Mouse (Mus musculus): ENCODE data around the gene Sarm1. TPM values are rescaled to one million over a fixed set of nuclear protein-coding genes. Genes with fewer than 3 reads are reported as not detected.
"Not testable (repeated sequence)": the region's sequence is repeated elsewhere in the genome, so short reads cannot be mapped to it uniquely, and the experiment has no call there.

Gene Sarm1
- 1 to 10 TPM in 1 of 2 experiments, under 1 TPM in 1; 0.93 to 1.2 TPM for total RNA-seq (2021)
- long read RNA-seq, experiment 1 = 0 reads
- long read RNA-seq, experiment 2 = 0 reads

DNA sequence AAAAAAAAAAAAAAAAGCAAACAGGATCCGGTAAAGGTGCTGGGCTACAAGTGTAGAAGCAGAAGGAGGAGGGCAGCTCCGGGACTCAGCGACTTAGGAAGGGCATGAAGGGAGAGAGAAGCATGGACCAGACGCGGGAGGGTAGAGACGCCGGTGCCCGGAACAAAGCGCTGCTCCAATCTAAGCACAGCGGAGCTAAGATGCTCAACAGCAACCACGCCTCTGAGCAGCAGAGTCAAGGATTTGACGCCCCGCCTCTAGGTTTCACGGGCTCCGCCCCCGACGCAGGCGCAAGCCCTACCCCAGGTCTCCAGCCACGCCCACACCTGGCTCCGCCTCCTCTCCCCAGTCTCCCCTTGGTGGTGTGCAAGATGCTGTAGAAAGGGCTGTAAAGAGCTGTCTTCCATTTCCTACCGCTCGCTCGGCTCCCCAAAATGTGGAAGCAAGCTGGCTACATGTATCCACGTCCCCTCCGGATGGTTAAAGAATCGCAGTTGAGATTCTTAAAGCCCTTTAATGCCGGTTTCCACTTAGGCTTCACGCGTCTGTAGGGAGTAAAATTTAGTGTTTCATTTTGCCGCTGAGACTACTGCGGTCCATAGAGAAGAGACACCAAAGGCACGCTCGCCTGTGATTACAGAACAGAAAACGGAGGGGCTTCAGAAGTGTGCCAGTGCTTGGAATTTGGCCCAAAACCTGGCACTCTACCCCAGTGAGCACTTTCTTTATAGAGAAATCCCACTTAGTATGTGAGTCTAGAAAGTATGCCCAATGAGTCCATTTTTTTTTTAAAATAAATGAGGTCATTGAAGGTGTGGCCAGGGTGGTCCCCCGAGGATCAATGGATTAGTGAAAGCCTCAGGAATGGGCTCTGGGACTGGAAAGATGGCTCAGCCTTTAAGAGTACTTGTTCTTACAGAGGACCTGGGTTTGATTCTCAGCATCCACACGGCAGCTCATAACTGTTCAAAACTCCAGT lies at the start of gene Sarm1:
Gene Sarm1 (minus strand): TSS at position 211 of the 979 bp plus-strand sequence.
- DNase-seq (ENCODE audit: low spot score in 2 of 2) = peak; percentile 68 to 88

DNA sequence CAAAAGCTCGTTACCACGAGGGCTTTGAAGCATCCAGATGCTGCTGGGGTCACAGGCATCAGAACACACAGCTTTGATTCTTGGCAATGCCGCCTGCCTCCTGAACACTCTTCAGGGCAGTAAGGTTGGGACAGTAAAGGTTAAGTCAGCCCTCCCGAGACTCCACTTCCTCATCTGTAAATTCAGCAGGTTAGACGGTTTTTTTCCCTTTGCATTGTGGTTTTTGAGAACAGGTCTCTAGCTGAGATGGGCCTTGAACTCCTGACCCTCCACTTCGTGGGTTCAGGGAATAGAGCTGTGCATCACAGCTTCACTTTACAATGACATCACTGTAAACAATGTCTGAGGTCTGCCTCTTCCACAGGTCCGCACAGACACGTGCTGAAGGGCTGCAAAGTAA lies 47.6 kb upstream of the Sarm1 start:
- DNase-seq (ENCODE audit: low spot score in 2 of 2) = no peak

DNA sequence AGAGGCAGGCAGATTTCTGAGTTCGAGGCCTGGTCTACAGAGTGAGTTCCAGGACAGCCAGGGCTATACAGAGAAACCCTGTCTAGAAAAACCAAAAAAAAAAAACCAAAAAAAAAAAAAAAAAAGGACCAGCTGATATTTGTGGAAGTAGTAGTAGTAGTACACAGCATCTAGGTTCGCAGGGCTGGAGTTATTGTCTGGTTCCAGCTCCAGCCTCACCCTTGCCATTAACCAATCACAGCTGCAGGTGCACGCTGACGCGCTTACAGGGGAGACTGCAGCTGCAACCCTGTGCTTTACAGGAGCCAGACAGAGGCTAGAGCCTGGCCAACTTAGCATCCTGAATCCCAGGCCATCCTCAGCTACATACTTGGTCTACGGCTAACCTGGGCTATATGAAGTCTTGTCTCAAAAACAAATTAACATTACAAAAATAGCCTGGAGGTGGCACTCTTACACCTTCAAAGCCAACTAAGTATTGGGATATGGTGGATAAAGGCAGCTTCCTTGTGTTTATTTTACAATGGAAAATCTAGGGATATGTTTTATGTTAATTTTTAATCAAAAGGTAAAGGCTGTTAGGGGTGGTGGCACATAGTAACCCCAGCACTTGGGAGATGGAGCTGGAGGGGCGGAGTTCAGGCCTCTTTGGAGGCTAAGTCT lies 47.0 kb upstream of the Sarm1 start:
- no peak for DNase-seq (ENCODE audit: low spot score in 2 of 2)

DNA sequence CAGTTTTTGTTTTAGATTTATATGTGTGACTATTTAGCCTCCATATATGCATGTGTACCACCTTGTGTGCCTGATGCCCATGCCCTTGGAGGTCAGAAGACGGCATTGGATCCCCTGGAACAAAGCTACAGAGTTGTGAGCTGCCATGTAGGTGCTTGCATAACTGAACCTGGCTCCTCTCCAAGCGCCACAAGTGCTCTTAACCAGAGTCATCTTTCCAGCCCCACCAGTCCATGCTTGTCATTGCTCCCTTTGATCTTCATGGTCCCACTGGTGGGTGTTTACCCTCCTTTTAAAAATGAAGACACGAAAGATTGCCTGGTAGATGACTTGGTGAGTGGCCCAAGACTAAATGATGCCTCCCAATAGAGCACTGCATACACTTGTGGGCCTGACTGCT lies 42.8 kb upstream of the Sarm1 start:
- no peak for DNase-seq (ENCODE audit: low spot score in 2 of 2)

DNA sequence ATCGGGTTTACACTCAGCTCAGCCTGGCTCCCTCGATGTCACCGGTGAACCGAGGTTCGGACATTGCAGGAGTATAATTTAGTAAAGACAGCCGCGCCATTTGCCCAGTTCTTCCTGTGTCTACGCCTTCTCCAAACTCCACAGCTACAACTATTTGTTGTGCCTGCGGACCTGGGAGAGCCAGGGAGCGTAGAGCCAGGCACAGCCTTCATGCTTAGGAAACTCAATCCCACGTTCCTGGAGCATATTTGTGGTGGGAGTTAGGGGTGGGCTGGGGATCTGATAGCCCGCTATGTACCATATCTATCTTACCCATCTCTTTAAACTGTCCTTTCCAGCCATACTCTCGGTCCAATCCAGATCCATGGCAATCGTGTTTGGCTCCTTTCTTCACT lies 39.1 kb upstream of the Sarm1 start:
- no peak for DNase-seq (ENCODE audit: low spot score in 2 of 2)

DNA sequence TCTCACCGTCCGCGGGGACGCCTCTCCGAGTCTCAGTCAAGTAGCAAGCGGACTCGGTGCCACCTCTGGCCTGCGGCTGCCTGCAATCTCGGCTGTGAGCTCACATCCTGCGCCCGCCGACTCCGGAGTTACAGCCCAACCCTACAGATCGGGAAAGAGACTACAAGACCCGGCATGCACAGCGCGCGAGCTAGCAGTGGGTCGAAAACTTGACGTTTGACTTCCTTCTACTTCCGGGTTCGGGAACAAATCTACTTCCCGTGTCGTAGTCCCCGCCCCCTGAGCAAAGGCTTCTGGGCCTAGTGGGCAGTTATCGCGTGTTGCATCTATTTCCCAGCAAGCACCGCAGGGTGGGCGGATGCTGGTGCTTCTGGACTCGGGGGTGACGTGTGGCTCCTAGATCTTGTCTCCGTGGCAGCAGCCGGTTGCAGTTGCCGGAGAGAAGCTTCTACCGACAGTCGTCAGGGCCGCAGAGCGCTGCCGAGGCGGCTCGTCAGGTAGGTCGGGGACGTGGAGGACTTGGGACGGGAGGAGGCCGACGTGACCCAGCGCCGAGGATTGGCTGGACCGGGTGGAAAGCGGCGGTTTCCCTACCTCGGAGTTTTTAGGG lies 38.6 kb upstream of the Sarm1 start, which contains the start of the genes Tnfaip1 and Ift20:
Gene Tnfaip1 (minus strand): TSS at position 253 of the 610 bp plus-strand sequence.
Gene Ift20 (plus strand): TSS at position 282 of the 610 bp plus-strand sequence.
- peak; percentile 85 to 96 for DNase-seq (ENCODE audit: low spot score in 2 of 2)

DNA sequence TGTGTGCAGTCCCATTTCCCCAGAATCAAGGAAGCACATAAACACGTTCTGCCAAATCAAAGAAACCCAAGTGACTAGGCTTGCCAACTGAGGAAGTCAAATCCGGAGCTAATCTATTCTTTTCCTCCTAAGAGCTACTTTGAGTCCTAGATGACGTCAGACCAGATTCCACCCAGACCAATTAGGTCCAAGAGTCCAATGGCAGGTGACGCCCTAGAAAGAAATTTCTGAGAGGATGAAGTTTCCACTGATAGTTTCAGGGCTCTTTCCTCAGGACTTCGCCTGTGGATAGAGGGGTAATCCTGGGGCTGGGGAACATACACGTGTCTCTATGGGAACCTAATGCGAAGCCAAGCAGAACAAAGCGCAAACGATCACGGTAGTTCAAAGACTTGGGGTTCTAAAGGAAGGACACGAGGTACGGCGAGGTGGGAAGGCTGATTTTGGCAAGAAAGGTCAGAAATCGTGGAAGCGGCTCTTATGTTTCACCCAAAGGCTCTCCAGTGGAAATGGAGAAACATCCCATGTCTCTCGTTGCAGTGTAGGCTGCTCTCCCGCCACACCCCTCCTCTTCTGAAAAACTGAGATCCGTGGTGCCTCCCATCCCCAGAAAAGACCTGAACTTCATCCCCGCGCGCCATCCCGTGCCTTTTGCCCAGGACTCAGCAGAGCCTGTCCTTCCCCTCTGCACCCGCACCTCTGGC lies 38.0 kb upstream of the Sarm1 start:
- no peak for DNase-seq (ENCODE audit: low spot score in 2 of 2)

DNA sequence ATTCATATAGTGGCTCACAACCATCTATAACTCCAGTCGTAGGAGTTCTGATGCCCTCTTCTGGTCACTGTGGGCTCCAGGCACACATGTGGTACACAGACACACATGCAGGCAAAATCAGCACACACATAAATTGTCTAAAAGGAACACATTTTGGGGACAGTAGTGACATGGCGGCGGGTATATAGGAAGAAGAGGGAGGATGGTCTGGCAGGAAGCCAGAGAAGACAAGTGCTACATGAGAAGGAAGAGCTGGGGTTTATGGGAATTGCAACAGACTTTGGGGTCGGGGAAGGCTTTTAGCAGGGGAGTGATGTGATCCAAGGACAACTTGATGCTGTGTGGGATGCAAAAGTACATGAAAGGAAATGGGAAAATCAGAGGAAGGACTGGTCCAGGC lies 37.0 kb upstream of the Sarm1 start:
- no peak for DNase-seq (ENCODE audit: low spot score in 2 of 2)

DNA sequence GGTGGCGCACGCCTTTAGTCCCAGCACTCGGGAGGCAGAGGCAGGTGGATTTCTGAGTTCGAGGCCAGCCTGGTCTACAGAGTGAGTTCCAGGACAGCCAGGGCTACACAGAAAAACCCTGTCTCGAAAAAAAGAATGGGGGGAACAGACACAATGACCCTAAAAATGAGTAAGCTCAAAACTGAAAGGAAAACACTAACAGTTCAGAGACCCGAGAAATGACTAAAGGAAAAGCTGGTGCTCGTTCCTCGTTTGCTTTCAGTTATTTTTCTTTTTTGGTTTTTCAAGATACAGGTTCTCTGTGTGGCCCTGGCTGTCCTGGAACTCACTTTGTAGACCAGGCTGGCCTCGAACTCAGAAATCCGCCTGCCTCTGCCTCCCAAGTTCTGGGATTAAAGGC lies 34.0 kb upstream of the Sarm1 start:
- DNase-seq (ENCODE audit: low spot score in 2 of 2) = not testable (repeated sequence)

DNA sequence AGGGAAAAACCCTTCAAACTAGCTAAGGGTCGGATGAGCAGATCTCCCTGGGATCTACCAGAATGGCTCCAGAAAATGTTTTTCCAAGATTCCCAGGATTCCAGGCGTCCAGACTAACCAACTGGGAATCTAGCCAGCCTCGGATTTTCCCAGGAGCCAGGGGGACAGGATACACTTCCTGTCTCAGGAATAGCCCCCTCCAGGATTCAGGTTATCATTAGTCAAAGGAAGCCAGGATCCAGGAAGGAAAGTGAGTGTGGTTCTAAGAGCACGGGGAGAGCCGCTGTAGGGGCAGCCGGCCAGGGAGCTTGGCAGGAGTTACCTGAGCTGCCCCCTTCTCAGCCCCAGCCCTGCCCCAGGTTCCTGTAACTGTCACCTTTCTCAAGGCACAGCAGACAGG lies 33.5 kb upstream of the Sarm1 start:
- peak in 1 of 2 experiments; percentile 31 for DNase-seq (ENCODE audit: low spot score in 2 of 2)

DNA sequence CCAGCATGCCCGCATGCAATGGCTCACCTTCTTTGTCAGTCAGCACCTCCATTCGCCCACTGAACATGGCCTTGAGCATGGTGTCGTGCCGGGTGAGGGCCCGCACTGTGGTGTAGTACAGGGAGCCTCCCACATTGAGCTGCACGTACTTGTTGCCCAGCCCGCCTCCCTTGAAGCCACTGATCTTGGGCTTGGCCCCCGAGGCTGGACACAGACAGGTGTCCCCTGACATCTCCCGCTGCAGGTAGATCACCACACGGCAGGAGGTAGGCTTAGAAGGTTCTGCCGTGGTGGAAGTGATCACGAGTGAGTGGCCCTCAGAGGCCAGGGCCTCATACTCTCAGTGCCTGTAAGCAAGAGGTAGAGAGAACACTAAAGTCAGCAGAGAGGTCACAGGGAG lies 32.4 kb upstream of the Sarm1 start:
- DNase-seq (ENCODE audit: low spot score in 2 of 2) = no peak

DNA sequence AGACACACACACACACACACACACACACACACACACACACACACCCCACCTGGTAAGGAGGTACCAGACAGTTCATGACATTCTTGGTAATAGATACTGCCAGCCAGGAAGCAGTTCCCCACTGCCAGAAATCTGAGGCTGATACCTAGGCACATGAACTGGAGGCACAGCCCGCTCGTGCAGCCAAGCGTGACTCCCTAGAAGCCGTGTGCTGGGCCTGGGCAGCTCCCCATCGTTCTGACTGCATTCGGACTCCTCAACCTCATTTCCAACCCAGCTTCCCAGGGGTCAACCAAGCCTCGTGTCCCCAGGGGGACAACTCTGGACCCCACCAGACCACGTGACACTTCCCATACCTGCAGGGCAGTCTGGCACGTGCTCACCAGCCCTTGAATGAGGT lies 31.2 kb upstream of the Sarm1 start:
- DNase-seq (ENCODE audit: low spot score in 2 of 2) = no peak

DNA sequence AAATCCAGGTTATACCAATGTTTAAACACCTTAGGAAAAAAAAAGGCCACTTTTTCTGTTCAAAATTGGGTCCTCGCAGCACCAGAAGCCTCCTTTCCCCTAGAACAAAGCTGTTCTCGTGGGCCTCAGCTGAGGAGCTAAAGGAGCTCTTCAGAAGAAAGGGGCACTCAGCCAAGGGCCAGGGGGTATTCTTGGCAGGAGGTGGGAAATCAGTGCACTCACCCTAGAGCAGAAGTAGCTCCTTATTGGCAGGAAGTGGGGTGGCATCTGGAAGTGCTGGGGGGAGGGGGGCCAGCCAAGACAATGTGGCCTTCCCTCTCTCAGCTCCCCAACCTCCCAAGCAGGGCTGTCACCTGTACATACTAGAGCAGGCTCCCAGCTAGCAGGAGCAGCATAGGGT lies 27.3 kb upstream of the Sarm1 start:
- DNase-seq (ENCODE audit: low spot score in 2 of 2) = no peak

DNA sequence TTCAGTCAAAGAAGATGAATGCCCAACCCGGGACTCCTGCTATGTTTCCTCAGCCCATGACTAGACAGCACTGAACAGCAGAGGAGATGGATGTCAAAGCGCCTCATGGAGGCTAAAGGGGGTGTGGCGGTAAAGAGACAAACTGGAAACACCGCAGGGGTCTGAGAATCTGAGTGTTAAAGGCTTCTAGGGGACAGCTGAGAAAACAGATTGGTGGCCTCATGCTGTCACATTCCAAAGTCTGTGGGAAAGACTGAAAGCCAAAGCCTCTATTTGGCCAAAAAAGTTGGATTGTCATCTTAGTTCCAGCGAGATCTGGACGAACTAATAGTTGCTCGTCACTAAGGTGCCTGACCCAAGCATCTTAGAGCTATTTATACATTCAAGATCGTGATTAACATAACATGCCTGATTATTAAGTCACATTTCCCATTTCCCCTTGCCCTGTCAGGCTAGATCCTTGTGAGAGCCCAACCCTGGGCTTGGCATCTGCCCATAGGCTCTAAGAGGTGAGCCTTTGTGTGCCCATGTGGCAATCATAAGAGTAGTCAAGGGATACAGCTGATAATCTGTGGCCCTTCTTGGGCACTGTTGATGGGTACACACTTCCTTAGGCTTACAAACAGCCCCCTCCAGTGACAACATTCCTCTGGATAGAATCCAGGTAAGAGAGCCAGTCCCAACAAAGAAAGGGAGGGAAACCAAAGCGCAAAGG lies 25.8 kb upstream of the Sarm1 start:
- no peak for DNase-seq (ENCODE audit: low spot score in 2 of 2)

DNA sequence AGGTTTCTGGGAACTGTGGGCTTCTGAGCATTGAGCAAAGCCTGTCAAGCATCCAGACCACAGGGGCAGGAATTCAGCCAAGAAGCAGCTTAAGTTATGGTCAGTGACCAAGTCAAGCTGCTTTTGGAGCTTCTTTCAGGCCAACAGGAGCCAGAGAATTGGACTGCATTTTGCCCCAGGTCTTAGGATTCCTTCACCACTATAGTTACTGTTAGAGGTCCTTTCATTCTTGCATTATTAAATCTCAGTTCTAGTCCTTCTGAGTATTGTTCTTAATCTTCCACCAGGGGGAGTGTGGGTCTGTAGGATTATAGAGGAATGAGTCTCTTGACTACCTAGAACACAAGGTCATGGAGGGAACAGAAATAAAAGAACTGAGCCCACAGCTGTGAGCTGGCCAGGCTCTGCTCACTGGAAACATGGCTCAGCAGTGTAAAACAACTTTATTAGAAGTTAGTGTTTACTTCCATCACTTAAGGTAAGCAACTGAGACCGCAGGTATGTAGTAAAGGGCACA lies 25.0 kb upstream of the Sarm1 start:
- no peak for DNase-seq (ENCODE audit: low spot score in 2 of 2)

DNA sequence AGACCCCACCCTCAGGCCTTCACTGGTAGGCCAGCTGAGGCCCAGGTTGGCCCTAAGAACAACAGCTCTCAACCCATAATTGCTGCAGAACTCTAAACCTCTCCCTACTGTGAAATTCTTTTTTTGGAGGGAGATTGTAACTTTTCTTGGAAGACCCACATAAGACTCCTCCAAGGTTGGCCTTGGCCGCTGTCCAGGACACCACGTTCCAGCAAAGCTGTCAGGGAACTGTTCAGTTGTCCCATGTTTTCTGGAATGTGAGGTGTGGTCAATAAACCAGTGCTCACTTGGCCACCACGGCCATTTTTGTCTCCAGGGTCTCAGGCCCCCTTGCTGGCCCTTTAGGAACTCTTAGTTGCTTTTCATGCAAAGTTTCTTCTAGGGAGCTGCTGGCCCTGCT lies 24.3 kb upstream of the Sarm1 start:
- DNase-seq (ENCODE audit: low spot score in 2 of 2) = no peak

DNA sequence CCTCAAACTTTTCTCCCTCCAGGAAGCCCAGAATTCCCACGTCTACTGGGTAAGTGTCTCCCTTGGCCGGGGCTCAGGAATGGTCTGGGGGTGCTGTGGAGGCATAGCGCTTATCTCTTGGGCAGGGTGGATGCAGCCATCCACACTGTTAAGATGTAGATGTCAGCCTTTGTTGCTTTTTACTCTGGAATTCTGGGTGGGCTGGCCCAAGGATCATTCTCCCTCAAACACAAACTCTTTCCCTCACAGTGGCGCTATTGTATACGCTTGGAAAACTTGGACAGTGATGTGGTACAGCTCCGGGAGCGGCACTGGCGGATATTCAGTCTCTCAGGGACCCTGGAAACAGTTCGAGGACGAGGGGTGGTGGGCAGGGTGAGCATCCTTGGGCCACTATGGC lies 21.4 kb upstream of the Sarm1 start:
- no peak for DNase-seq (ENCODE audit: low spot score in 2 of 2)

DNA sequence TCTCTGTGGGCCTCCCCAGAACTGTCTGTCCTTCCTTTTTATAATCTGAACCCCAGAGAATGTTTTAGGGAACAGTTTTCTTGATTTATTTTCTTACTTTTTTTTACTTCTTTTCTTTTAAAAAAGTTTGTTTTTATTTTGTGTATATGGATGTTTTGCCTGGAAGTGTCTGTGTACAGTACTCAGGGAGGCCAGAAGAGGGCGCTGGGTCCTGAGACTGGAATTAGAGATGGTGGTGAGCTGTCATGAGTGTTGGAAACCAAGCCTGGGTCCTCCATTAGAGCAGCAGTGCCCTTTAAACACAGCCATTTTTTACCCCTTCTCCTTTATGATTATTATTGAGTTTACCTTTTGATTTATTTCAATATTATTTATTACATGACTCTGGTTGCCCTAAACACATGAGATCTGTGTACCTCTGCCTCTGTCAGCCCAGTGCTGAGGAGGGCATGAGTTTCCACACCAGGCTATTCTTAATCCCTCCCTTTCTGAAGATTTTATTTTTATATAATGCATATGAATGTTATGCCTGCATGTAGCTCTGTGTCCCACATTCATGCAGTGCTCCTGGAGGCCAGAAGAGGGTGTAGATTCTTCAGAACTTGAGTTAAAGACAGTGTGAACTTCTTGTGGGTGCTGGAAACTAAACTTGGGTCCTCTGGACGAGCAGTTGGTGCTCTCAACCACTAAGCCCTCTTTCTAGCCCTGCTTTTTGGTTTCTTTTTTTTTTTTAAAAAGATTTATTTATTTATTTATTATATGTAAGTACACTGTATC lies 18.2 kb upstream of the Sarm1 start:
- DNase-seq (ENCODE audit: low spot score in 2 of 2) = no peak

DNA sequence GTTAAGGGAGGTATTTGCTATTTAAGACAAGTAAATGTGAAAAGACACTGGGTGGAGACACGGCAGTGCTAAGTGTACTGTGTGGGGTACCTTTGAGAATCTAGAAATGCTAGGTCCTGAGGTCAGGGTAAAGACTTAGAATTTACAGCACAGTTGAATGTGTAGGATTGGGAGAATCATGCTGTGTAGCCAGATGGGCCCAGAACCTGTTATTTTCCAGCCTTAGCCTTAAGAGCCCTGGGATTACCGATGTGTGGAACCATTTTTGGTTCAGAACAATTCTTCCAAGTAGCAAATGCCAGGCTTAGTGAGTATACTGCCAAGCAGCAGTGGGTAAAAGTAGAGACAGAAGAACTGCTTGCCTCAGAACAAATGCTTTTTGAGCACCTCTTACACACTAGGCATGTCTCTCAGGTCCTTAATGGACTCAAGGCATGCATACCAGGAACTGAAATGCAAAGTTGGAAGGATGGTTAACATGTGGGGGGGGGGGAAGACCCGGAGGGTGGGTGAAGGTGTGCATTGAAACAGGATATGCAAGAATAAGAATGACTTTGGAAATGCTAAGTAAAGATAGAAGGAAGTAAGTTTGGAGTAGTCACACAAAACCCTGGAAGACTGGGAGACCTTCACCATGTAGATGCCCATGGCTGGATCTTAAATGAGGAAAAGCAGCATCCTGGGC lies 15.7 kb upstream of the Sarm1 start:
- no peak for DNase-seq (ENCODE audit: low spot score in 2 of 2)

Measured in gastrocnemius, postnatal 4 days (tissue).